Mouse (Mus musculus) embryonic facial prominence, embryonic 11.5 days (tissue): ENCODE measurements at regions not wholly inside any gene's neighbourhood (a gene's known extent, or its start where the extent isn't known, plus 50 kb on each side); places are given as distances from the start of the nearest gene placed in this dataset.

Source experiments
- ATAC-seq: fragments of 200-750 bp; cut with Nextera tagmentation; replicated peaks from 2 replicates; pipeline ENCODE4 v1.8.0; 2017; ENCODE audit warnings: low read depth; ENCODE audit not compliant: insufficient number of reproducible peaks, low FRiP score, low TSS enrichment
- DNase-seq: peaks from one replicate; pipeline ENCODE4 v3.0.0-alpha.2; 2015; ENCODE audit warnings: low spot score
- H3K27ac ChIP-seq: fragments of 300-500 bp; sonication (generic); replicated peaks from 2 replicates; pipeline ENCODE4 v1.5.1; 2014; ENCODE audit warnings: mild to moderate bottlenecking, low read depth, low read length, control low read depth
- H3K27me3 ChIP-seq: fragments of 300-500 bp; sonication (generic); 2 replicates; pipeline ENCODE4 v1.6.1; 2014; ENCODE audit warnings: mild to moderate bottlenecking, low read length, moderate library complexity, mixed read lengths; ENCODE audit not compliant: control insufficient read depth, insufficient read depth
- H3K36me3 ChIP-seq: fragments of 300-500 bp; sonication (generic); replicated peaks from 2 replicates; pipeline ENCODE4 v1.6.1; 2014; ENCODE audit warnings: low read depth, mild to moderate bottlenecking, low read length, moderate library complexity, mixed read lengths; ENCODE audit not compliant: control insufficient read depth, insufficient read depth
- H3K4me1 ChIP-seq: fragments of 300-500 bp; sonication (generic); 2 replicates; pipeline ENCODE4 v1.6.1; 2014; ENCODE audit warnings: low read length, mixed read lengths; ENCODE audit not compliant: control insufficient read depth, insufficient read depth
- H3K4me2 ChIP-seq: fragments of 300-500 bp; sonication (generic); 2 replicates; pipeline ENCODE4 v1.6.1; 2014; ENCODE audit warnings: low read depth, mild to moderate bottlenecking, control low read depth, low read length, moderate library complexity
- H3K4me3 ChIP-seq: fragments of 300-500 bp; sonication (generic); 2 replicates; pipeline ENCODE4 v1.5.1; 2014; ENCODE audit warnings: low read depth, low read length, control low read depth
- H3K9ac ChIP-seq: fragments of 300-500 bp; sonication (generic); replicated peaks from 2 replicates; pipeline ENCODE4 v1.6.1; 2014; ENCODE audit warnings: mild to moderate bottlenecking, control low read depth, low read length
- H3K9me3 ChIP-seq: fragments of 300-500 bp; sonication (generic); replicated peaks from 2 replicates; pipeline ENCODE4 v1.6.1; 2016; ENCODE audit warnings: mild to moderate bottlenecking, low read length, inconsistent platforms, mixed read lengths; ENCODE audit not compliant: control insufficient read depth
- WGBS: fragments of 180-500 bp; shearing (Covaris S2); extraction: QIAGEN DNeasy Blood & Tissue Kit; methylation state at CpG from one replicate; pipeline ENCODE4 v1.1.7; 2014; 5-methylcytosine and 5-hydroxymethylcytosine counted together

DNA sequence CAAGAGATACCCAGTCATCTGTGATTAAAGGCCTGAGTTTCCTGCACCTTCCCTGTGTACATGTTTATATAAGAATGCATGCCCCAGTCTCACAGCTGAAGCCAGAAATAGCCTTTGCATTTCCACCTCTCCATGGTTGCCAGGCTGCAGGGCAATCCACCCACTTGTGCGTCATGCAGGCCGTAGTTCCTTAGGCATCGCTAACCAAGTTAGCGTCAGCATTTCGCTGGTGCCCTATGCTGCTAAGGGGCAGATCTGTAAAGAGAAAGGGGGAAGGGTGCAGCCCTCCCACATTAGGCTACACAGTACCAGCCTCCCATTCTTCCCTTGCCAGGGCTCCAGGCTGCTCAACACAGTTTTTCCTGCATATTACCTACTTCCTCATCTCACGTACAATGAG is 155.6 kb upstream of the Actbl2 start:
- Histone ChIP-seq H3K36me3 (no peaks in the 10 kb centered on the region), H3K4me3 (no peak overlapping the region), H3K9me3 (no peaks in the 10 kb centered on the region), H3K4me1 (no peaks in the 10 kb centered on the region), H3K4me2 (no peak overlapping the region), H3K27me3 (no peaks in the 10 kb centered on the region), H3K9ac (no peak overlapping the region), H3K27ac (no peak overlapping the region)
- DNase-seq (no peak), ATAC-seq (no peak)
- 85% methylated on average over 6 of the region's 6 CpGs for WGBS

GRCm38 (mm10) chr13:111100448-111100847 is 154.4 kb upstream of the Actbl2 start:
- DNase-seq (no peak), ATAC-seq (no peak)
- Histone ChIP-seq H3K4me2 (no peak overlapping the region), H3K4me1 (no peaks in the 10 kb centered on the region), H3K9me3 (no peaks in the 10 kb centered on the region), H3K27me3 (no peaks in the 10 kb centered on the region), H3K27ac (no peak overlapping the region), H3K36me3 (no peaks in the 10 kb centered on the region), H3K9ac (no peak overlapping the region), H3K4me3 (no peak overlapping the region)
- 84% methylated on average over 1 of the region's 1 CpGs for WGBS

DNA sequence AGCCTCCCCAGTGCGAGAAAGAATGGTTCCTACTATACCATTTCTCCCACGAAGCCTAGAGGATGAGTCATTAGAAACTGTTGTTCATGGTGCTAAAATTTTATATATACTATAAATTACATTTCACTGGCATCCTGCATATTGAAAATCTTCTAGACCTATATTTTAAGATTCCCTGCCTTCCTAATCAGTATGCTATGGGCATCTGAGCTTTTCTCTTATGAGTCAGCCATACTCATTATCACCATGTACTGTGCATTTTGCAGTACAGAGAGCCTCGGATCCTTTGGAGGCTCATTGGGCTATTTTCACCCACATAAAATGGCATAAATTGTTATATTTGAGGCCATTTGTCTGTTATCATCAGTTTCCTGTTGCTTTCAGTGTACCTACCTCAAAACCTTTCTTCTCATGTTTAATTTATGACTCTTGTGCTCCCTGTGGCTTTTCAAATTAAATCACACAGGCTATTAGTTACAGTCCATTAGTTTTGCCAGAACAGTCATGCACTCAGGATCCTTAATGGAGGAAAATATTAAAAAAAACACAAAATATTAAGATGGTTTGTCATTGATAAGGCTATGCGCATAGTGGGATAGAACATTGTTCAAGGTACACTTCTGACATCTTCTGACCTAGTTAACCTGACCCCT is 150.1 kb upstream of the Actbl2 start:
- H3K27ac ChIP-seq, result no peak overlapping the region
- H3K27me3 ChIP-seq, result no peaks in the 10 kb centered on the region
- no peak for ATAC-seq
- DNase-seq, result no peak
- H3K4me1 ChIP-seq, result no peaks in the 10 kb centered on the region
- WGBS, result 90% methylated on average over 4 of the region's 4 CpGs
- no peak overlapping the region for H3K4me2 ChIP-seq
- H3K9me3 ChIP-seq, result no peaks in the 10 kb centered on the region
- H3K9ac ChIP-seq, result no peak overlapping the region
- H3K36me3 ChIP-seq, result no peaks in the 10 kb centered on the region
- no peak overlapping the region for H3K4me3 ChIP-seq

- whole genome bisulfite sequencing, result 78% methylated on average over 3 of the region's 3 CpGs
- Histone ChIP-seq H3K9ac (no peak overlapping the region), H3K27ac (no peak overlapping the region), H3K36me3 (no peaks in the 10 kb centered on the region), H3K4me1 (no peaks in the 10 kb centered on the region), H3K9me3 (no peaks in the 10 kb centered on the region), H3K27me3 (no peaks in the 10 kb centered on the region), H3K4me3 (no peak overlapping the region), H3K4me2 (no peak overlapping the region)
- ATAC-seq (no peak), DNase-seq (no peak)
Observed at GRCm38 (mm10) chr13:111131108-111131507, 123.7 kb upstream of the Actbl2 start.

DNA sequence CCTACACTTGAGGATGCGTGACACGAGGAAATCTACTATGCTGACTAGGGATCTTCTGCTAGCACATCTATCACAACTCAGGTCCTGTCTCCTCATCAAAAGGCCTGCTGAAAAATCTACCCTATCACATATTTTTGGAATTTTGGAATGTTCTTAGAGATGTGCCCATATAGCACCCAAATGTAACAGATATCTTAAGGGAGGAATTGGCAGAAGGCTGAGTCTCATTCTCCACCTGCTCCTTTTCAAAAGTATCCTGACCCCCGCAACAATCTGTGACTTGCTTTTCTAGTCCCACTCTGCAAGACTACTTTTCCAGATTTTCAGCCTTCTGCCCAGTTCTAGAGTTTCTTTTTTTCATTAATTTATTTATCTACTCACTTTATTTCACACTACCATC is 118.4 kb upstream of the Actbl2 start:
- H3K27me3 ChIP-seq, result no peaks in the 10 kb centered on the region
- ATAC-seq, result no peak
- H3K9ac ChIP-seq, result no peak overlapping the region
- 95% methylated on average over 3 of the region's 3 CpGs for WGBS
- no peak overlapping the region for H3K4me3 ChIP-seq
- DNase-seq, result no peak
- H3K36me3 ChIP-seq, result no peaks in the 10 kb centered on the region
- no peak overlapping the region for H3K4me2 ChIP-seq
- no peaks in the 10 kb centered on the region for H3K9me3 ChIP-seq
- H3K27ac ChIP-seq, result no peak overlapping the region
- no peaks in the 10 kb centered on the region for H3K4me1 ChIP-seq

GRCm38 (mm10) chr13:111142757-111143420 is 111.9 kb upstream of the Actbl2 start:
- ATAC-seq (no peak), DNase-seq (no peak)
- no peaks in the 10 kb centered on the region for H3K4me1 ChIP-seq
- no peaks in the 10 kb centered on the region for H3K36me3 ChIP-seq
- no peak overlapping the region for H3K9ac ChIP-seq
- H3K27ac ChIP-seq, result no peak overlapping the region
- H3K9me3 ChIP-seq, result no peaks in the 10 kb centered on the region
- 70% methylated on average over 7 of the region's 7 CpGs for WGBS
- no peak overlapping the region for H3K4me3 ChIP-seq
- H3K4me2 ChIP-seq, result no peak overlapping the region
- H3K27me3 ChIP-seq, result no peaks in the 10 kb centered on the region

- no peaks in the 10 kb centered on the region for H3K36me3 ChIP-seq
- H3K27me3 ChIP-seq, result no peaks in the 10 kb centered on the region
- H3K9me3 ChIP-seq, result no peaks in the 10 kb centered on the region
- H3K4me2 ChIP-seq, result no peak overlapping the region
- no peak overlapping the region for H3K27ac ChIP-seq
- WGBS, result 82% methylated on average over 3 of the region's 3 CpGs
- no peak overlapping the region for H3K9ac ChIP-seq
- no peaks in the 10 kb centered on the region for H3K4me1 ChIP-seq
- ATAC-seq (no peak), DNase-seq (no peak)
- no peak overlapping the region for H3K4me3 ChIP-seq
Observed at GRCm38 (mm10) chr13:111144721-111145120, 110.1 kb upstream of the Actbl2 start.

- no peak overlapping the region for H3K4me3 ChIP-seq
- no peaks in the 10 kb centered on the region for H3K4me1 ChIP-seq
- ATAC-seq (no peak), DNase-seq (no peak)
- no peak overlapping the region for H3K4me2 ChIP-seq
- H3K27ac ChIP-seq, result no peak overlapping the region
- no peaks in the 10 kb centered on the region for H3K9me3 ChIP-seq
- no peaks in the 10 kb centered on the region for H3K36me3 ChIP-seq
- WGBS, result 60% methylated on average over 14 of the region's 14 CpGs
- H3K9ac ChIP-seq, result no peak overlapping the region
- no peaks in the 10 kb centered on the region for H3K27me3 ChIP-seq
Observed at GRCm38 (mm10) chr13:111157921-111158638, 96.7 kb upstream of the Actbl2 start.
